Mouse (Mus musculus): ENCODE measurements around the gene Wdr83os.
"Not testable (repeated sequence)": the region's sequence is repeated elsewhere in the genome, so short reads cannot be mapped to it uniquely, and the experiment has no call there.

Wdr83os gene

GRCm38 (mm10) chr8:85073041-85073612 is 7.4 kb upstream of the Wdr83os start:
- no peak for DNase-seq

DNA sequence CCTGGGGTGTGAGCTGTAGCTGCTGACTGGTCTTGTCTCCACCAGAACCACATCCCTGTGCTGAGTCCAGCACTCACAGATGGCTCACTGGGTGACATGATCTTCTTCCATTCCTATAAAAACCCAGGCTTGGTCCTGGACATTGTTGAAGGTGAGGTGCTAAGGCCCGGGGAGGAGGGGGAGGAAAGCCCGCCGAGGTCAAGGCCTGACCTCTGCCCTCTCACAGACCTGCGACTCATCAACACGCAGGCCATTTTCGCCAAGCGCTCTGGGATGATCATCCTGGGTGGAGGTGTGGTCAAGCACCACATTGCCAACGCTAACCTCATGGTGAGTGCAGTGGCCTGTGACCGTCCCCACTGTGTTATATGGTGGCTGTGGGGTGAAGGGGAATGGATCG is 6.4 kb upstream of the Wdr83os start:
- DNase-seq = no peak

DNA sequence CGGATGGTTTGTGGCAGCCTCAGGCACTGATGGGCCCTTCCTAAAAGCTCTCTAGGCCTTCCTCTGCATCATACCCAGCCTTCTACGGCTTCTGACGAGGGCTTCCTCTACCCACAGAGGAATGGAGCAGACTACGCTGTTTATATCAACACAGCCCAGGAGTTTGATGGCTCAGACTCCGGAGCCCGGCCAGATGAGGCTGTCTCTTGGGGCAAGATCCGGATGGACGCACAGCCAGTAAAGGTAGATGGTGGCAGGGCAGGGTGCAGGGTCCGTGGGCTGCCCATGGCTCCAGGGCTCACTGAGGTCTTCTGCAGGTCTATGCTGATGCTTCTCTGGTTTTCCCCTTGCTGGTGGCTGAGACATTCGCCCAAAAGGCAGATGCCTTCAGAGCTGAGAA is 5.9 kb upstream of the Wdr83os start:
- DNase-seq = no peak

GRCm38 (mm10) chr8:85076001-85076400 is 4.5 kb upstream of the Wdr83os start:
- peak; percentile 42 for DNase-seq

- DNase-seq = peak; percentile 76
Measured at GRCm38 (mm10) chr8:85076993-85077392, 3.5 kb upstream of the Wdr83os start.

GRCm38 (mm10) chr8:85080214-85080531 is 367 bp upstream of the Wdr83os start:
- peak; percentile 38 for DNase-seq

GRCm38 (mm10) chr8:85081216-85081555 is 646 bp downstream of the Wdr83os start, which contains the start of gene Wdr83:
Gene Wdr83 (minus strand): TSS chr8:85081306.
- DNase-seq = peak; percentile 37

DNA sequence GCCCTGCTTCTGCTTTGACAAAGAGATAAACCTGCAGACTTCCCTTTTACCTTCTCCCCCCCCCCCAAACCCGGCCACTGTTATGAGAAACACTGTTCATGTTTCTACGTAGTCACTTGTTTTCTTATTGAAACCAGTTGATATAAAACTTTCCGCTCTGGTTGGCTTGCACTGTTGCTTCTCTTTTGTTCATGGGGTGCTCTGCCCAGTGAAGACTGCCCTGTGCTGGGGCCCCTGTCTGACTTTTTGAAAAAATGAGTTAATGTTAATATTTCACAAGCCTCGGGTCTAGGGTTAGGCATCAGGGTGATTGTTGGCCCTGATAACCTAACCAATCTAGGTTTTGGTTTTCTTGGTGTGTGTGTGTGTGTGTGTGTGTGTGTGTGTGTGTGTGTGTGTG is 1.6 kb downstream of the Wdr83os start:
- not testable (repeated sequence) for DNase-seq

GRCm38 (mm10) chr8:85083108-85083813 is 2.7 kb downstream of the Wdr83os start, which contains the start of gene Man2b1:
Gene Man2b1 (plus strand): TSS chr8:85083270.
- peak; percentile 95 for DNase-seq

- DNase-seq = no peak
Measured at GRCm38 (mm10) chr8:85084633-85085032, 4.1 kb downstream of the Wdr83os start.

GRCm38 (mm10) chr8:85086238-85086637 is 5.7 kb downstream of the Wdr83os start:
- DNase-seq = no peak

GRCm38 (mm10) chr8:85088771-85089170 is 8.2 kb downstream of the Wdr83os start:
- DNase-seq = no peak

- no peak for DNase-seq
Measured at GRCm38 (mm10) chr8:85090856-85091255, 10.3 kb downstream of the Wdr83os start.

GRCm38 (mm10) chr8:85091526-85092090 is 11.1 kb downstream of the Wdr83os start:
- no peak for DNase-seq

DNA sequence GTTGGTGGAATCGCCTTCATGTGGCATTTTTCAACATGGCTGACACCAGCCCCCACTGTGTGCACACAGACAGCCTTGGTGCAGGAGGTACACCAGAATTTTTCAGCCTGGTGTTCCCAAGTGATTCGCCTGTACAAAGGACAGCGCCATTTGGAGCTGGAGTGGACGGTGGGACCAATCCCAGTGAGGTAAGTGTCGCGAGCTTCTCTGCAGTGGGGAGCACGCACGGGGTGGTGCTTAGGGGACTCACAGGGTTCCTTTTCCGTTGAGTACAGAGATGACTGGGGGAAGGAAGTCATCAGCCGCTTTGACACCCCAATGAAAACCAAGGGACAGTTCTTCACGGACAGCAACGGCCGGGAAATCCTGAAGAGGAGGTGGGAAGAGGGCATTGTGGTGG is 14.5 kb downstream of the Wdr83os start:
- DNase-seq = no peak

- DNase-seq = no peak
Measured at GRCm38 (mm10) chr8:85095566-85095965, 15.0 kb downstream of the Wdr83os start.

- DNase-seq = no peak
Measured at GRCm38 (mm10) chr8:85096196-85096595, 15.7 kb downstream of the Wdr83os start.

DNA sequence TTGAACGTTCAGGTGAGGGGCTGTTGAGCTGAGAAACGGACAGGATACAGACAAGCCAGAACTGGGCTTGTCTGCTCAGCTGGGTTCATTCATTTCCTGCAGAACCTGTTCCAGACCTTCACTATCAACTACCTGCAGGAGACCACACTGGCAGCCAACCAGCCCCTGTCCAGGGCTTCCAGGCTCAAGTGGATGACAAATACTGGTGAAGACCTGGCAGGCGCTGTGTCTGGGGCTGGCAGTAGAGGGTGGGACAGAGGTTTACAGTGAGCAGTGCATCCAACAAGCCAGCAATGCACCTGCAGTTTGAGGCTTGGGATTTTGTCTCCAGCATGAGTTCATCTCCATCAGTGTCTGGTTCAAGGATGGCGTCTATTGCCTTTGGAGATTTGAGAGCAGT is 16.3 kb downstream of the Wdr83os start:
- no peak for DNase-seq

DNA sequence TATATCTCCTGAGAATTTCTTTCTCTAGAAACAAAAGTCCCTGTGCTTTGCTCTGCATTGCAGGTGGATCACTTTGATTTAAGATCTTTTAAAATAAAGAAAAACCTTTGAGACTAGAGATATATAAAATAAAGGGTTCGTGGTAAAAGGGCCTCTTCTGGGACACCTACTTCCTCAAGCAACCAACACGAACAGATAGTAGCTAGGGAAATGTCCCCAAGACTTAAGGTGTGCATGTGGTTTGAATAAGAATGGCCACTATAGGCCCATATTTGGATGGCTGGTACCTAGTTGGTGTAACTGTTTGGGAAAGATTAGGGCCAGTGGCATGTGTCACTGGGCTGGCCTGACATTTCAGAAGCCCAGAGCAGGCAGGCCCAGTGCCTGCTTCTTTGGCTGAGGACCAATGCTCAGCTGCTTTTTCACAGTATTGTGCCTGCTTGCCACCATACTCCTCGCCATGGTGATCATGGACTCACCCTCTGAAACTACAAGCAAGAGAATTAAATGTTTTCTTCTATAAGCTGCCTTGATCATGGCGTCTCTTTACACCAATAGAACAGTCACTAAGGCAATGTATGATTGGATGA is 19.6 kb downstream of the Wdr83os start:
- DNase-seq = no peak

DNA sequence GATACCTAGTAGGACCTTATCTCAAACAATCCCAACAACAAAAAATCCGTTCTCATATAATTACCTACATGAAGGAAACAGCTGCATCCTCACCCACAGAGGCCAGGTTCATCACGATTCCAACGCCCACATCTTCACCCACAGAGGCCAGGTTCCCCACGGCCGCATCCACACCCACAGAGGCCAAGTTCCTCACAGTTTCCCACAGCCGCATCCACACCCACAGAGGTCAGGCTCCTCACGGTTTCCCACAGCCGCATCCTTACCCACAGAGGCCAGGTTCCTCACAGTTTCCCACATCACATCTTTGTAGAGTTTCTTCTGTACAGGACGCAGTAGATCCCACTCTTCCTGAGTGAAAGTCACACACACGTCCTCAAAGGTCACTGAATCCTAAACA is 32.7 kb downstream of the Wdr83os start:
- no peak for DNase-seq

GRCm38 (mm10) chr8:85115501-85115900 is 35.0 kb downstream of the Wdr83os start:
- DNase-seq = no peak

DNA sequence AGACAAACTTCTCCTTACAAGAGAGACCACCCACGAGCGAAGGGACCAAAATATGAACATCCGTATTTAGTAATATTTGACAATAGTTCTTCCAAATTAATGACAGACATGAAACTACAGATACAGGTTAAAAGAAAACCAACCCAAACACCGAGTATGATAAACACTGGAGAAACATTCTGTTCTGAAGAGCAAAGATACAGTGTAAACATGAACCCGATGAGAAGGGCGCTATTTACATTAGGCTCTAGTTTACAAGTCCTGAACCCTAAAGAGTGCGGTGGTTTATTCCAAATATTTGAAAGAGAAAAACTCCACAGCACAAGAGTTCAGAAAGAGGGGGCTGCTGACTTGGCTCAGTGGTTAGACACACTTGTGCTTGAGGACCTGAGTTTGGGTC is 36.4 kb downstream of the Wdr83os start:
- DNase-seq = no peak

- peak; percentile 95 for DNase-seq
Measured at GRCm38 (mm10) chr8:85119052-85119981, 38.8 kb downstream of the Wdr83os start.
